Mouse (Mus musculus) liver, embryonic 11.5 days (tissue): ENCODE data around the gene Prkcd. TPM values are rescaled to one million over a fixed set of nuclear protein-coding genes. Genes with fewer than 3 reads are reported as not detected.

ENCODE experiments used
- ATAC-seq: fragments of 200-750 bp; cut with Nextera tagmentation; replicated peaks from 2 replicates; pipeline ENCODE4 v1.8.0; 2017; ENCODE audit warnings: moderate number of reproducible peaks, mild to moderate bottlenecking, moderate TSS enrichment, moderate library complexity; ENCODE audit not compliant: low FRiP score
- DNase-seq: peaks from one replicate; pipeline ENCODE4 v3.0.0-alpha.2; 2017; ENCODE audit warnings: low spot score
- H3K27ac ChIP-seq: fragments of 300-500 bp; sonication (generic); 2 replicates; pipeline ENCODE4 v1.5.1; 2014; ENCODE audit warnings: mild to moderate bottlenecking, low read depth, low read length, control low read depth
- H3K27me3 ChIP-seq: fragments of 300-500 bp; sonication (generic); replicated peaks from 2 replicates; pipeline ENCODE4 v1.6.1; 2014; ENCODE audit warnings: low read length, mixed read lengths; ENCODE audit not compliant: control insufficient read depth, insufficient read depth
- H3K36me3 ChIP-seq: fragments of 300-500 bp; sonication (generic); 2 replicates; pipeline ENCODE4 v1.6.1; 2014; ENCODE audit warnings: mild to moderate bottlenecking, low read length, moderate library complexity, mixed read lengths; ENCODE audit not compliant: control insufficient read depth, insufficient read depth
- H3K4me1 ChIP-seq: fragments of 300-500 bp; sonication (generic); replicated peaks from 2 replicates; pipeline ENCODE4 v1.6.1; 2014; ENCODE audit warnings: low read length, mixed read lengths; ENCODE audit not compliant: control insufficient read depth, insufficient read depth
- H3K4me2 ChIP-seq: fragments of 300-500 bp; sonication (generic); 2 replicates; pipeline ENCODE4 v1.6.1; 2014; ENCODE audit warnings: mild to moderate bottlenecking, control low read depth, moderate library complexity
- H3K4me3 ChIP-seq: fragments of 300-500 bp; sonication (generic); 2 replicates; pipeline ENCODE4 v1.5.1; 2014; ENCODE audit warnings: low read depth, low read length, control low read depth
- H3K9ac ChIP-seq: fragments of 300-500 bp; sonication (generic); 2 replicates; pipeline ENCODE4 v1.6.1; 2014; ENCODE audit warnings: low read depth, low read length, control low read depth
- H3K9me3 ChIP-seq: fragments of 300-500 bp; sonication (generic); 2 replicates; pipeline ENCODE4 v1.6.1; 2016; ENCODE audit warnings: low read length, inconsistent platforms, mixed read lengths; ENCODE audit not compliant: control insufficient read depth
- WGBS: fragments of 180-500 bp; shearing (Covaris S2); extraction: QIAGEN DNeasy Blood & Tissue Kit; methylation state at CpG from one replicate; pipeline ENCODE4 v1.1.7; 2014; 5-methylcytosine and 5-hydroxymethylcytosine counted together
- polyA plus RNA-seq: library from polyadenylated mRNA; unstranded; fragments of >200 nt; fragmentation: Nextera tagmentation; extraction: Ambion mirVana; gene quantifications from 2 replicates; pipeline ENCODE4 v1.2.1, GENCODE M21; 2014

The Prkcd gene
- polyA plus RNA-seq, 1 experiment from 2014 or later, result 34.7 TPM

GRCm38 (mm10) chr14:30618746-30619275, 7.2 kb downstream of the Prkcd start:
- peaks cover 34% of the 10 kb centered on the region for H3K4me1 ChIP-seq
- H3K4me2 ChIP-seq, result no peak overlapping the region
- H3K9ac ChIP-seq, result no peak overlapping the region
- ATAC-seq (no peak), DNase-seq (no peak)
- no peak overlapping the region for H3K4me3 ChIP-seq
- H3K27ac ChIP-seq, result no peak overlapping the region
- no peaks in the 10 kb centered on the region for H3K36me3 ChIP-seq
- WGBS, result 82% methylated on average over 2 of the region's 2 CpGs
- H3K9me3 ChIP-seq, result no peaks in the 10 kb centered on the region
- H3K27me3 ChIP-seq, result no peaks in the 10 kb centered on the region

GRCm38 (mm10) chr14:30616751-30617150, 9.3 kb downstream of the Prkcd start:
- Histone ChIP-seq H3K4me3 (no peak overlapping the region), H3K36me3 (no peaks in the 10 kb centered on the region), H3K4me1 (peaks cover 30% of the 10 kb centered on the region), H3K4me2 (no peak overlapping the region), H3K27me3 (no peaks in the 10 kb centered on the region), H3K9me3 (no peaks in the 10 kb centered on the region), H3K9ac (no peak overlapping the region), H3K27ac (no peak overlapping the region)
- no peak for ATAC-seq
- DNase-seq, result no peak
- WGBS, result 50% methylated on average over 2 of the region's 2 CpGs

- Histone ChIP-seq H3K9ac (no peak overlapping the region), H3K4me2 (no peak overlapping the region), H3K36me3 (peaks cover 2% of the 10 kb centered on the region; the same call in 1 of the 2 replicates), H3K27ac (no peak overlapping the region), H3K9me3 (no peaks in the 10 kb centered on the region), H3K4me3 (no peak overlapping the region), H3K4me1 (peaks cover 13% of the 10 kb centered on the region), H3K27me3 (no peaks in the 10 kb centered on the region)
- ATAC-seq (no peak), DNase-seq (no peak)
- 81% methylated on average over 2 of the region's 2 CpGs for WGBS
Measured at GRCm38 (mm10) chr14:30612962-30613715, 12.9 kb downstream of the Prkcd start.

GRCm38 (mm10) chr14:30612523-30612922, 13.5 kb downstream of the Prkcd start:
- Histone ChIP-seq H3K4me2 (no peak overlapping the region), H3K4me3 (no peak overlapping the region), H3K27ac (no peak overlapping the region), H3K9ac (no peak overlapping the region), H3K4me1 (peaks cover 17% of the 10 kb centered on the region), H3K27me3 (no peaks in the 10 kb centered on the region), H3K9me3 (no peaks in the 10 kb centered on the region), H3K36me3 (peaks cover 2% of the 10 kb centered on the region; the same call in 1 of the 2 replicates)
- ATAC-seq (peak; percentile 37; the same call in 1 of the 2 replicates), DNase-seq (peak; percentile 82)
- 20% methylated on average over 7 of the region's 7 CpGs for WGBS

GRCm38 (mm10) chr14:30610940-30611339, 15.1 kb downstream of the Prkcd start:
- Histone ChIP-seq H3K27me3 (no peaks in the 10 kb centered on the region), H3K9ac (no peak overlapping the region), H3K4me2 (no peak overlapping the region), H3K9me3 (no peaks in the 10 kb centered on the region), H3K27ac (no peak overlapping the region), H3K4me1 (peaks cover 11% of the 10 kb centered on the region), H3K36me3 (peaks cover 5% of the 10 kb centered on the region; the same call in 1 of the 2 replicates), H3K4me3 (no peak overlapping the region)
- WGBS, result 85% methylated on average over 3 of the region's 3 CpGs
- DNase-seq, result no peak
- no peak for ATAC-seq

DNA sequence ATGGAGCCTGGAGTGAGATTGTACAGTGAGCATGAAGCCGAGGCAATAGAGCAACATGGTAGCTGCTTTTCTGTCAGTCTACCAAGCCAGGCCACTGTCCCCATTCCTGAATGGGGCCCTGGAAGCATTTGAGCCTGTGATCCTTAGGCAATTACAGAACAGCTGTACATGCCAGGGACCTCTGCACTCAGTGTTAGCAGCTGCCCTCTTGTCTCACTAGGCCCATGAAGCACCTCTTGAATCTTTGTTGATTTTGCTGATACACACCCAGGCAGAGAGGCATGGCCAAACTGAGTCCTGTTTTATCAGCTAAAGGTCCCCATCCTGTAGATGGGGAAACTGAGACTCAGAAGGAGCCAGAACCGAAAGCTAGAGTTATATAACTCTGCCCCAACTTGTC, 15.7 kb downstream of the Prkcd start:
- peaks cover 11% of the 10 kb centered on the region for H3K4me1 ChIP-seq
- 79% methylated on average over 2 of the region's 2 CpGs for WGBS
- ATAC-seq, result no peak

GRCm38 (mm10) chr14:30609499-30609898, 16.5 kb downstream of the Prkcd start:
- WGBS, result 80% methylated on average over 3 of the region's 3 CpGs
- H3K4me2 ChIP-seq, result no peak overlapping the region

More for the DNA sequence above, 15.7 kb downstream of the Prkcd start:
- no peaks in the 10 kb centered on the region for H3K9me3 ChIP-seq
- peaks cover 5% of the 10 kb centered on the region; the same call in 1 of the 2 replicates for H3K36me3 ChIP-seq
- DNase-seq, result no peak
- H3K4me2 ChIP-seq, result no peak overlapping the region
- H3K27me3 ChIP-seq, result no peaks in the 10 kb centered on the region
- H3K4me3 ChIP-seq, result no peak overlapping the region
- no peak overlapping the region for H3K27ac ChIP-seq
- no peak overlapping the region for H3K9ac ChIP-seq

GRCm38 (mm10) chr14:30608176-30608575, 17.8 kb downstream of the Prkcd start:
- H3K4me1 ChIP-seq, result peaks cover 11% of the 10 kb centered on the region
- no peak for DNase-seq
- WGBS, result 89% methylated on average over 6 of the region's 6 CpGs
- no peak overlapping the region for H3K4me3 ChIP-seq
- no peak overlapping the region for H3K27ac ChIP-seq
- H3K9ac ChIP-seq, result no peak overlapping the region
- H3K9me3 ChIP-seq, result no peaks in the 10 kb centered on the region
- H3K4me2 ChIP-seq, result no peak overlapping the region
- H3K27me3 ChIP-seq, result no peaks in the 10 kb centered on the region
- H3K36me3 ChIP-seq, result peaks cover 5% of the 10 kb centered on the region; the same call in 1 of the 2 replicates
- ATAC-seq, result no peak

More at GRCm38 (mm10) chr14:30609499-30609898, 16.5 kb downstream of the Prkcd start:
- Histone ChIP-seq H3K9me3 (no peaks in the 10 kb centered on the region), H3K4me3 (no peak overlapping the region), H3K27ac (no peak overlapping the region), H3K27me3 (no peaks in the 10 kb centered on the region), H3K36me3 (peaks cover 5% of the 10 kb centered on the region; the same call in 1 of the 2 replicates), H3K4me1 (peaks cover 11% of the 10 kb centered on the region), H3K9ac (no peak overlapping the region)
- ATAC-seq, result no peak
- no peak for DNase-seq
